Mouse (Mus musculus) CH12.LX (cell line): ENCODE measurements around the gene Map2. TPM values are rescaled to one million over a fixed set of nuclear protein-coding genes. Genes with fewer than 3 reads are reported as not detected.
A peak's percentile ranks its signal among the peaks of the same experiment; 100 is the strongest.

ENCODE experiments used
- DNase-seq: peaks from one replicate; pipeline ENCODE4 v3.0.0-alpha.2; 2013; ENCODE audit errors: extremely low read depth
- H3K27ac ChIP-seq: 2 replicates; pipeline ENCODE4 v1.5.1; 2012; ENCODE audit warnings: low read depth, mild to moderate bottlenecking, control low read depth, moderate library complexity; ENCODE audit not compliant: insufficient read depth
- H3K27me3 ChIP-seq: replicated peaks from 2 replicates; pipeline ENCODE3; 2012; ENCODE audit warnings: inconsistent platforms
- H3K36me3 ChIP-seq, 2 experiments: replicated peaks in 1 of 2; 2 replicates each; pipeline versions ENCODE3 to v1.6.1; 2012; ENCODE audit warnings: inconsistent platforms in 1 of 2, low read length in 1 of 2, mild to moderate bottlenecking in 1 of 2, mixed read lengths in 1 of 2, moderate library complexity in 1 of 2; ENCODE audit not compliant: control insufficient read depth in 1 of 2, insufficient read depth in 1 of 2
- H3K4me1 ChIP-seq, 2 experiments: 2 replicates each; pipeline ENCODE4 v1.6.1; 2012; ENCODE audit warnings: inconsistent platforms in 1 of 2, moderate library complexity in 1 of 2; ENCODE audit not compliant: insufficient read depth in 2 of 2, control insufficient read depth in 1 of 2
- H3K4me2 ChIP-seq: 2 replicates; pipeline ENCODE4 v1.6.1; 2012; ENCODE audit warnings: low read depth, mild to moderate bottlenecking, control low read depth; ENCODE audit not compliant: poor library complexity, insufficient read depth, severe bottlenecking
- H3K4me3 ChIP-seq, 3 experiments: fragments of 150-350 bp in 1 of 3; sonication (generic) in 1 of 3; replicated peaks in 1 of 3; 2 replicates each; pipeline versions ENCODE3 to v1.5.1; 2011 to 2012; ENCODE audit warnings: low read depth in 2 of 3, low read length in 2 of 3, mild to moderate bottlenecking in 2 of 3, moderate library complexity in 2 of 3, control low read depth in 1 of 3, improper control_type of control experiment in 1 of 3, inconsistent platforms in 1 of 3, mixed read lengths in 1 of 3; ENCODE audit not compliant: poor library complexity in 1 of 3
- H3K79me2 ChIP-seq: replicated peaks from 2 replicates; pipeline ENCODE4 v1.6.1; 2012; ENCODE audit warnings: mild to moderate bottlenecking, moderate library complexity; ENCODE audit not compliant: control insufficient read depth, poor library complexity, insufficient read depth, severe bottlenecking; ENCODE audit errors: extremely low read depth
- H3K9ac ChIP-seq: 2 replicates; pipeline ENCODE4 v1.6.1; 2012; ENCODE audit warnings: low read depth, mild to moderate bottlenecking, control low read depth, moderate library complexity; ENCODE audit not compliant: insufficient read depth
- H3K9me3 ChIP-seq: replicated peaks from 2 replicates; pipeline ENCODE3; 2012; ENCODE audit warnings: low read length, inconsistent platforms, mixed read lengths
- CHD1 ChIP-seq: IDR thresholded peaks from 2 replicates; pipeline ENCODE4 v1.6.1; 2012; ENCODE audit warnings: low read depth, low read length, improper control_type of control experiment, inconsistent platforms
- CHD2 ChIP-seq: IDR thresholded peaks from 2 replicates; pipeline ENCODE4 v1.6.1; 2011; ENCODE audit warnings: low read length, improper control_type of control experiment
- CTCF ChIP-seq, 2 experiments: IDR thresholded peaks in 1 of 2; conservative IDR thresholded peaks in 1 of 2; 2 replicates each; pipeline ENCODE4 v1.5.1; 2011 to 2012; ENCODE audit warnings: low read depth in 2 of 2, low read length in 2 of 2, improper control_type of control experiment in 1 of 2, inconsistent platforms in 1 of 2, mild to moderate bottlenecking in 1 of 2, moderate library complexity in 1 of 2
- EP300 ChIP-seq: IDR thresholded peaks from 2 replicates; pipeline ENCODE4 v1.6.1; 2011; ENCODE audit warnings: low read length, improper control_type of control experiment
- ETS1 ChIP-seq: conservative IDR thresholded peaks from 2 replicates; pipeline ENCODE4 v1.6.1; 2012; ENCODE audit warnings: low read depth, mild to moderate bottlenecking, inconsistent platforms, low read length, improper control_type of control experiment, moderate library complexity
- IRF4 ChIP-seq: IDR thresholded peaks from 2 replicates; pipeline ENCODE4 v1.6.1; 2014; ENCODE audit warnings: low read depth, mild to moderate bottlenecking, inconsistent platforms, low read length, improper control_type of control experiment
- JUN ChIP-seq: IDR thresholded peaks from 2 replicates; pipeline ENCODE4 v1.6.1; 2011; ENCODE audit warnings: low read depth, mild to moderate bottlenecking, low read length, improper control_type of control experiment, moderate library complexity; ENCODE audit not compliant: insufficient read depth
- MAFK ChIP-seq: IDR thresholded peaks from 2 replicates; pipeline ENCODE4 v1.6.1; 2011; ENCODE audit warnings: low read length, improper control_type of control experiment; ENCODE audit not compliant: insufficient replicate concordance
- MAX ChIP-seq: IDR thresholded peaks from 2 replicates; pipeline ENCODE4 v1.6.1; 2011; ENCODE audit warnings: low read length, improper control_type of control experiment
- MAZ ChIP-seq: IDR thresholded peaks from 2 replicates; pipeline ENCODE4 v1.6.1; 2012; ENCODE audit warnings: low read depth, mild to moderate bottlenecking, inconsistent platforms, low read length, improper control_type of control experiment, moderate library complexity
- MEF2A ChIP-seq: IDR thresholded peaks from 2 replicates; pipeline ENCODE4 v1.6.1; 2014; ENCODE audit warnings: low read depth, mild to moderate bottlenecking, inconsistent platforms, low read length, improper control_type of control experiment, borderline replicate concordance
- MXI1 ChIP-seq: IDR thresholded peaks from 2 replicates; pipeline ENCODE4 v1.6.1; 2011; ENCODE audit warnings: mild to moderate bottlenecking, low read depth, low read length, improper control_type of control experiment
- MYC ChIP-seq: IDR thresholded peaks from 2 replicates; pipeline ENCODE4 v1.6.1; 2011; ENCODE audit warnings: low read depth, mild to moderate bottlenecking, improper control_type of control experiment, low read length
- NELFE ChIP-seq: IDR thresholded peaks from 2 replicates; pipeline ENCODE4 v1.6.1; 2011; ENCODE audit warnings: low read depth, low read length, improper control_type of control experiment
- NRF1 ChIP-seq: IDR thresholded peaks from 2 replicates; pipeline ENCODE4 v1.6.1; 2014; ENCODE audit warnings: low read depth, mild to moderate bottlenecking, inconsistent platforms, low read length, improper control_type of control experiment, moderate library complexity
- POLR2A ChIP-seq: IDR thresholded peaks from 2 replicates; pipeline ENCODE4 v1.6.1; 2011; ENCODE audit warnings: low read depth, mild to moderate bottlenecking, improper control_type of control experiment, low read length
- RCOR1 ChIP-seq: conservative IDR thresholded peaks from 2 replicates; pipeline ENCODE4 v1.6.1; 2012; ENCODE audit warnings: low read depth, mild to moderate bottlenecking, inconsistent platforms, low read length, improper control_type of control experiment
- SIN3A ChIP-seq: IDR thresholded peaks from 2 replicates; pipeline ENCODE4 v1.6.1; 2012; ENCODE audit warnings: low read length, improper control_type of control experiment, inconsistent platforms
- TCF12 ChIP-seq: IDR thresholded peaks from 2 replicates; pipeline ENCODE4 v1.6.1; 2014; ENCODE audit warnings: low read depth, mild to moderate bottlenecking, inconsistent platforms, low read length, improper control_type of control experiment
- USF1 ChIP-seq: IDR thresholded peaks from 2 replicates; pipeline ENCODE4 v1.6.1; 2014; ENCODE audit warnings: low read depth, mild to moderate bottlenecking, inconsistent platforms, low read length, improper control_type of control experiment
- USF2 ChIP-seq: conservative IDR thresholded peaks from 2 replicates; pipeline ENCODE4 v1.6.1; 2011; ENCODE audit warnings: low read depth, low read length, improper control_type of control experiment
- ZC3H11A ChIP-seq: IDR thresholded peaks from 2 replicates; pipeline ENCODE4 v1.6.1; 2012; ENCODE audit warnings: low read depth, mild to moderate bottlenecking, inconsistent platforms, low read length, improper control_type of control experiment
- ZMIZ1 ChIP-seq: IDR thresholded peaks from 2 replicates; pipeline ENCODE4 v1.6.1; 2012; ENCODE audit warnings: low read depth, mild to moderate bottlenecking, inconsistent platforms, low read length, improper control_type of control experiment
- ZNF384 ChIP-seq: IDR thresholded peaks from 2 replicates; pipeline ENCODE4 v1.6.1; 2012; ENCODE audit warnings: low read depth, low read length, improper control_type of control experiment, inconsistent platforms
- dilution Hi-C: fragments of 300-500 bp; cut with MboI; formaldehyde crosslinking; loops from 2 replicates; pipeline ENCODE4 v1.14.3; 2020; ENCODE audit warnings: low sequenced_read_pairs; ENCODE audit not compliant: extremely low pct_unique_long_range_greater_than_20kb, extremely low pct_ligation_motif_present
- in situ Hi-C: fragments of 300-500 bp; cut with MboI; formaldehyde crosslinking; loops from 3 replicates; pipeline ENCODE4 v1.14.3; 2019; ENCODE audit warnings: low sequenced_read_pairs, low pct_ligation_motif_present, low pct_unique_long_range_greater_than_20kb, mixed read lengths
- polyA plus RNA-seq: library from polyadenylated mRNA; unstranded; fragments of >175 nt; gene quantifications from 2 replicates; pipeline ENCODE4 v1.2.1, GENCODE M21; 2012; ENCODE audit warnings: low read depth; ENCODE audit not compliant: insufficient read length
- total RNA-seq, 2 experiments: library from RNA; depleted of rRNA; stranded (reverse); fragments of 300-350 nt in 1 of 2; fragments of >200 nt in 1 of 2; gene quantifications; 2 replicates each; pipeline ENCODE4 v1.2.3; 2012 to 2014

Map2 gene
- total and polyA plus RNA-seq, 3 experiments: 1.5 to 6.5 (median 5.9) TPM

- no peak overlapping the region for H3K27ac ChIP-seq
- H3K36me3 ChIP-seq: peaks cover 0 to 2% of the 10 kb centered on the region in 2 experiments
- H3K9ac ChIP-seq: no peak overlapping the region
- no peak overlapping the region; the same call in 1 of the 2 replicates for H3K4me2 ChIP-seq
- H3K4me3 ChIP-seq: no peak overlapping the region
- H3K27me3 ChIP-seq: no peaks in the 10 kb centered on the region
- DNase-seq: peak; percentile 31
- in situ Hi-C loops: no loop called here
- TF ChIP-seq ETS1: no peak
- no peak for TF ChIP-seq NELFE
- no peak for TF ChIP-seq NRF1
- no peak for TF ChIP-seq USF2
- no peak for TF ChIP-seq SIN3A
- TF ChIP-seq CTCF (conservative IDR thresholded peaks at IDR 0.05 in 1 of 2, IDR thresholded peaks at IDR 0.05 in 1 of 2; ENCODE audit: low read depth in 2 of 2, low read length in 2 of 2): no peak
- TF ChIP-seq MYC: no peak
- TF ChIP-seq MXI1: no peak
- TF ChIP-seq USF1: no peak
- no peak for TF ChIP-seq CHD2
- TF ChIP-seq IRF4: no peak
- TF ChIP-seq MEF2A: no peak
- no peak for TF ChIP-seq RCOR1
- no peak for TF ChIP-seq ZC3H11A
- TF ChIP-seq TCF12: no peak
- TF ChIP-seq JUN: no peak
- dilution Hi-C loops: no loop called here
- no peaks in the 10 kb centered on the region for H3K9me3 ChIP-seq
- no peaks in the 10 kb centered on the region for H3K79me2 ChIP-seq
- H3K4me1 ChIP-seq: peaks cover 2 to 13% of the 10 kb centered on the region in 2 experiments; a peak in 3 of 4 replicates
Measured at GRCm38 (mm10) chr1:66196716-66197115, 21.6 kb downstream of the Map2 start.

GRCm38 (mm10) chr1:66205517-66205916 lies 30.4 kb downstream of the Map2 start:
- no peaks in the 10 kb centered on the region for H3K27me3 ChIP-seq
- TF ChIP-seq USF2: no peak
- TF ChIP-seq EP300: no peak
- no peak for TF ChIP-seq ZC3H11A
- TF ChIP-seq RCOR1: no peak
- no peak for TF ChIP-seq CHD2
- no peak for TF ChIP-seq MAFK
- no peak for TF ChIP-seq MAZ
- no peak for TF ChIP-seq ZMIZ1
- TF ChIP-seq NELFE: no peak
- TF ChIP-seq MAX: no peak
- TF ChIP-seq NRF1: no peak
- no peak for TF ChIP-seq ZNF384
- no peak for TF ChIP-seq CHD1
- no peak for TF ChIP-seq POLR2A
- TF ChIP-seq, all 38 proteins: peak for 0
- H3K9ac ChIP-seq: no peak overlapping the region
- H3K9me3 ChIP-seq: no peaks in the 10 kb centered on the region
- dilution Hi-C loops: no loop called here
- 0 out of 4 replicates have a peak, but pooled peaks cover 0 to 5% of the 10 kb centered on the region in 2 experiments for H3K4me1 ChIP-seq
- H3K79me2 ChIP-seq: no peaks in the 10 kb centered on the region; the same call in 1 of the 2 replicates
- no peaks in the 10 kb centered on the region for H3K36me3 ChIP-seq
- H3K4me2 ChIP-seq: no peak overlapping the region
- DNase-seq: no peak
- in situ Hi-C loops: no loop called here
- H3K4me3 ChIP-seq: no peak overlapping the region
- H3K27ac ChIP-seq: no peak overlapping the region
